Mouse (Mus musculus) liver, embryonic 15.5 days (tissue): Measurements from ENCODE around the gene Popdc2. TPM values are rescaled to one million over a fixed set of nuclear protein-coding genes. Genes with fewer than 3 reads are reported as not detected.

Experiments
- polyA plus RNA-seq: library from polyadenylated mRNA; unstranded; fragments of >200 nt; fragmentation: Nextera tagmentation; extraction: Ambion mirVana; gene quantifications from 2 replicates; pipeline ENCODE4 v1.2.1, GENCODE M21; 2015

Popdc2 gene
- polyA plus RNA-seq, 1 experiment from 2014 or later: 23.6 TPM

Other genes with a start within 250 kb of the Popdc2 start
- 4.8 and 5.3 TPM in 2 replicates for gene Nr1i2, start 67.4 kb upstream of the Popdc2 start, polyA plus RNA-seq
- 0.03 and 0.05 TPM in 2 replicates for gene Maats1, start 20.1 kb upstream of the Popdc2 start, polyA plus RNA-seq
- gene Cox17, start 15.2 kb upstream of the Popdc2 start, polyA plus RNA-seq: 202 and 255 TPM in 2 replicates
- gene Gm21987, start 15.2 kb upstream of the Popdc2 start, polyA plus RNA-seq: not detected in 2 replicates
- gene Pla1a, start 70.9 kb downstream of the Popdc2 start, polyA plus RNA-seq: 27.2 and 30.5 TPM in 2 replicates
- gene Adprh, start 90.5 kb downstream of the Popdc2 start, polyA plus RNA-seq: 29.4 and 32.4 TPM in 2 replicates
- gene Cd80, start 93.4 kb downstream of the Popdc2 start, polyA plus RNA-seq: 0.21 and 0.28 TPM in 2 replicates
- 10.2 and 12.4 TPM in 2 replicates for gene Timmdc1, start 160.5 kb downstream of the Popdc2 start, polyA plus RNA-seq
- 7.1 and 7.6 TPM in 2 replicates for gene Poglut1, start 188.0 kb downstream of the Popdc2 start, polyA plus RNA-seq
- 31.4 and 38.1 TPM in 2 replicates for gene Tmem39a, start 196.5 kb downstream of the Popdc2 start, polyA plus RNA-seq